Mouse (Mus musculus) CD4-positive, CD25-positive, alpha-beta regulatory T cell, adult 4 months (primary cell): ENCODE results near the gene Cyp2b10. TPM values are rescaled to one million over a fixed set of nuclear protein-coding genes. Genes with fewer than 3 reads are reported as not detected.
"Not testable (repeated sequence)": the region's sequence is repeated elsewhere in the genome, so short reads cannot be mapped to it uniquely, and the experiment has no call there.

Source experiments
- ATAC-seq: one replicate; pipeline ENCODE4 v1.8.0; 2017
- polyA plus RNA-seq, 2 experiments: library from polyadenylated mRNA; unstranded; fragments of 100-300 nt; shearing (Covaris generic); gene quantifications; one replicate each; pipeline ENCODE4 v1.2.1; 2017

Cyp2b10 gene
- polyA plus RNA-seq, 2 experiments from 2014 or later = not detected

DNA sequence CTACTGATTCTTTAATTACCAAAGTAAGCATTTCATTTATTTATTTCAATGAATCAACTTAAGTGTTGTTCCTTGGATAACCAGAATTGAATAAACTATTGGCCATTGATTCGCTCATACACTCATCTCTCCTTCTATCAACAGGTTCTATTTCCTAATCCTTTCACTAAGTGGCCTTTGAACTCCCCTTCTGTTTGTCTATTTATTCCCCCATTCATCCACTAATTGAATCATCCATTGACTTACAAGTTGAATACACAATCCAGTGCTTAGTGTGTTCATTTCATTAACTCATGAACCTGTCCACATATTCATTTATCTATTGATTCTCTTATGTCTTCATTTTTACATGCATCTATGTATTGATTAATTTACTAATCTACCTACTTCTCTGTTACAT lies 18.7 kb downstream of the Cyp2b10 start:
- ATAC-seq = no peak

GRCm38 (mm10) chr7:25917271-25917670 lies 19.9 kb downstream of the Cyp2b10 start:
- not testable (repeated sequence) for ATAC-seq

- no peak for ATAC-seq
Observed at GRCm38 (mm10) chr7:25919467-25919866, 22.0 kb downstream of the Cyp2b10 start.

DNA sequence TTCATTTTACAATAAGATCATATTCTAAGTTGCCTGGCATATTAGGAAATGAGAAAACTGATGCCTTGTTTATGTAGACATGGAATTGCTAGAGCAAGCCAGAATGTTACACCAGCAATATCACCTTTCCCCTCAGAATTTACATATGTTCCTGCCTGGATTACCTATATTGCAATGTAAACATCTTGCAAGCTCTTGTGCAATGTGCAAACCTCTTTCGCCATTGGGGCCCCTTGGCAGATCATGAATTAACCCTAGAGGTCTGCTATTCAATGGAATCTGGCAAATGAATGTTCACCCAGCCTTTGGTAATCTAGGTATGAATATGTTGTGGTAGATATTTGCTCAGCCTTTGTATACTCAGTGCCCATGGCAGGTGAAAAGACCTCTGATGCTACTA lies 47.9 kb downstream of the Cyp2b10 start:
- no peak for ATAC-seq

Other genes starting within 250 kb of the Cyp2b10 start
- 10 to 100 TPM; 16.6 to 27.7 TPM for gene Bckdha, start 238.6 kb upstream of the Cyp2b10 start, polyA plus RNA-seq
- gene Exosc5, start 238.5 kb upstream of the Cyp2b10 start, polyA plus RNA-seq = 100 to 1,000 TPM in 1 of 2 experiments, 10 to 100 TPM in 1; 97.0 to 157 TPM
- gene Tmem91, start 222.5 kb upstream of the Cyp2b10 start, polyA plus RNA-seq = 10 to 100 TPM; 15.2 to 31.5 TPM
- 10 to 100 TPM; 46.8 to 72.8 TPM for gene B9d2, start 216.8 kb upstream of the Cyp2b10 start, polyA plus RNA-seq
- 1 to 10 TPM; 6.9 to 9.7 TPM for gene Tgfb1, start 210.6 kb upstream of the Cyp2b10 start, polyA plus RNA-seq
- gene Ccdc97, start 178.5 kb upstream of the Cyp2b10 start, polyA plus RNA-seq = 10 to 100 TPM; 36.5 to 68.4 TPM
- 10 to 100 TPM; 40.5 to 57.0 TPM for gene Hnrnpul1, start 142.9 kb upstream of the Cyp2b10 start, polyA plus RNA-seq
- 10 to 100 TPM; 17.8 to 34.4 TPM for gene Axl, start 108.9 kb upstream of the Cyp2b10 start, polyA plus RNA-seq
- 1 to 10 TPM; 2.1 to 3.0 TPM for gene Cyp2s1, start 80.7 kb upstream of the Cyp2b10 start, polyA plus RNA-seq
- gene Cyp2b13, start 163.9 kb downstream of the Cyp2b10 start, polyA plus RNA-seq = not detected